Mouse (Mus musculus): Measurements from ENCODE around the gene Miga1.

GRCm38 (mm10) chr3:152243304-152243703, 96.9 kb downstream of the Miga1 start:
- TF ChIP-seq CTCF (IDR thresholded peaks at IDR 0.05; ENCODE audit: borderline replicate concordance, control insufficient read depth, extremely low read depth, insufficient read depth, low read length, poor library complexity) (no peak), POLR2A (IDR thresholded peaks at IDR 0.05; ENCODE audit: control insufficient read depth, extremely low read depth, insufficient read depth, low read length, poor library complexity) (no peak)

Measured in thymus, adult 2 months (tissue).